Mouse (Mus musculus): Measurements from ENCODE around the gene Srgap3. TPM values are rescaled to one million over a fixed set of nuclear protein-coding genes. Genes with fewer than 3 reads are reported as not detected.
"Not testable (repeated sequence)": the region's sequence is repeated elsewhere in the genome, so short reads cannot be mapped to it uniquely, and the experiment has no call there.

The Srgap3 gene
- polyA plus RNA-seq, 1 experiment = 77.3 TPM

- TF ChIP-seq CTCF (IDR thresholded peaks at IDR 0.05; ENCODE audit: insufficient read depth, low read depth, low read length) = no peak
- TF ChIP-seq POLR2A (IDR thresholded peaks at IDR 0.05; ENCODE audit: insufficient read depth, low read depth, low read length) = no peak
- 65% methylated on average over 11 of the region's 11 CpGs for WGBS
- Histone ChIP-seq H3K27ac (ENCODE audit: insufficient read depth, low read depth, low read length) (no peak overlapping the region), H3K4me3 (ENCODE audit: insufficient read depth, low read depth, low read length) (no peak overlapping the region), H3K4me1 (ENCODE audit: control insufficient read depth, insufficient read depth, low read length) (peaks cover 27% of the 10 kb centered on the region)
Measured at GRCm38 (mm10) chr6:112861351-112862297, 85.4 kb downstream of the Srgap3 start.

GRCm38 (mm10) chr6:112860290-112860689 lies 86.8 kb downstream of the Srgap3 start:
- H3K4me1 ChIP-seq (ENCODE audit: control insufficient read depth, insufficient read depth, low read length) = peaks cover 17% of the 10 kb centered on the region
- 57% methylated on average over 5 of the region's 5 CpGs for WGBS
- not testable (repeated sequence) for H3K4me3 ChIP-seq (ENCODE audit: insufficient read depth, low read depth, low read length); H3K27ac ChIP-seq (ENCODE audit: insufficient read depth, low read depth, low read length)

- Histone ChIP-seq H3K4me1 (ENCODE audit: control insufficient read depth, insufficient read depth, low read length) (peaks cover 21% of the 10 kb centered on the region), H3K4me3 (ENCODE audit: insufficient read depth, low read depth, low read length) (no peak overlapping the region), H3K27ac (ENCODE audit: insufficient read depth, low read depth, low read length) (no peak overlapping the region)
- no peak for TF ChIP-seq POLR2A (IDR thresholded peaks at IDR 0.05; ENCODE audit: insufficient read depth, low read depth, low read length)
- TF ChIP-seq CTCF (IDR thresholded peaks at IDR 0.05; ENCODE audit: insufficient read depth, low read depth, low read length) = no peak
- WGBS = 32% methylated on average over 6 of the region's 6 CpGs
Measured at GRCm38 (mm10) chr6:112857057-112857456, 90.0 kb downstream of the Srgap3 start.

GRCm38 (mm10) chr6:112855183-112855582 lies 91.9 kb downstream of the Srgap3 start:
- WGBS = 62% methylated on average over 6 of the region's 6 CpGs
- Histone ChIP-seq H3K4me3 (ENCODE audit: insufficient read depth, low read depth, low read length) (no peak overlapping the region), H3K27ac (ENCODE audit: insufficient read depth, low read depth, low read length) (no peak overlapping the region), H3K4me1 (ENCODE audit: control insufficient read depth, insufficient read depth, low read length) (peaks cover 20% of the 10 kb centered on the region)
- TF ChIP-seq POLR2A (IDR thresholded peaks at IDR 0.05; ENCODE audit: insufficient read depth, low read depth, low read length) = no peak
- no peak for TF ChIP-seq CTCF (IDR thresholded peaks at IDR 0.05; ENCODE audit: insufficient read depth, low read depth, low read length)

- no peak overlapping the region for H3K27ac ChIP-seq (ENCODE audit: insufficient read depth, low read depth, low read length)
- no peak overlapping the region for H3K4me3 ChIP-seq (ENCODE audit: insufficient read depth, low read depth, low read length)
- 60% methylated on average over 14 of the region's 14 CpGs for WGBS
- H3K4me1 ChIP-seq (ENCODE audit: control insufficient read depth, insufficient read depth, low read length) = peaks cover 23% of the 10 kb centered on the region
- TF ChIP-seq CTCF (IDR thresholded peaks at IDR 0.05; ENCODE audit: insufficient read depth, low read depth, low read length) (no peak), POLR2A (IDR thresholded peaks at IDR 0.05; ENCODE audit: insufficient read depth, low read depth, low read length) (no peak)
Measured at GRCm38 (mm10) chr6:112852261-112853235, 94.5 kb downstream of the Srgap3 start.

- TF ChIP-seq POLR2A (IDR thresholded peaks at IDR 0.05; ENCODE audit: insufficient read depth, low read depth, low read length) (no peak), CTCF (IDR thresholded peaks at IDR 0.05; ENCODE audit: insufficient read depth, low read depth, low read length) (no peak)
- Histone ChIP-seq H3K27ac (ENCODE audit: insufficient read depth, low read depth, low read length) (no peak overlapping the region), H3K4me1 (ENCODE audit: control insufficient read depth, insufficient read depth, low read length) (peaks cover 23% of the 10 kb centered on the region), H3K4me3 (ENCODE audit: insufficient read depth, low read depth, low read length) (no peak overlapping the region)
- whole genome bisulfite sequencing = 32% methylated on average over 5 of the region's 5 CpGs
Measured at GRCm38 (mm10) chr6:112850745-112851144, 96.3 kb downstream of the Srgap3 start.

- Histone ChIP-seq H3K4me3 (ENCODE audit: insufficient read depth, low read depth, low read length) (no peak overlapping the region), H3K4me1 (ENCODE audit: control insufficient read depth, insufficient read depth, low read length) (peaks cover 17% of the 10 kb centered on the region), H3K27ac (ENCODE audit: insufficient read depth, low read depth, low read length) (no peak overlapping the region)
- TF ChIP-seq POLR2A (IDR thresholded peaks at IDR 0.05; ENCODE audit: insufficient read depth, low read depth, low read length) = no peak
- no peak for TF ChIP-seq CTCF (IDR thresholded peaks at IDR 0.05; ENCODE audit: insufficient read depth, low read depth, low read length)
- 91% methylated on average over 8 of the region's 8 CpGs for WGBS
Measured at GRCm38 (mm10) chr6:112848629-112849180, 98.4 kb downstream of the Srgap3 start.

GRCm38 (mm10) chr6:112846863-112847262 lies 100.2 kb downstream of the Srgap3 start:
- TF ChIP-seq POLR2A (IDR thresholded peaks at IDR 0.05; ENCODE audit: insufficient read depth, low read depth, low read length) = no peak
- TF ChIP-seq CTCF (IDR thresholded peaks at IDR 0.05; ENCODE audit: insufficient read depth, low read depth, low read length) = no peak
- Histone ChIP-seq H3K4me3 (ENCODE audit: insufficient read depth, low read depth, low read length) (no peak overlapping the region), H3K4me1 (ENCODE audit: control insufficient read depth, insufficient read depth, low read length) (peaks cover 13% of the 10 kb centered on the region), H3K27ac (ENCODE audit: insufficient read depth, low read depth, low read length) (no peak overlapping the region)
- WGBS = 69% methylated on average over 9 of the region's 9 CpGs
